ENCODE assay signal across 8 mouse cellular contexts in the genomic region with DNA sequence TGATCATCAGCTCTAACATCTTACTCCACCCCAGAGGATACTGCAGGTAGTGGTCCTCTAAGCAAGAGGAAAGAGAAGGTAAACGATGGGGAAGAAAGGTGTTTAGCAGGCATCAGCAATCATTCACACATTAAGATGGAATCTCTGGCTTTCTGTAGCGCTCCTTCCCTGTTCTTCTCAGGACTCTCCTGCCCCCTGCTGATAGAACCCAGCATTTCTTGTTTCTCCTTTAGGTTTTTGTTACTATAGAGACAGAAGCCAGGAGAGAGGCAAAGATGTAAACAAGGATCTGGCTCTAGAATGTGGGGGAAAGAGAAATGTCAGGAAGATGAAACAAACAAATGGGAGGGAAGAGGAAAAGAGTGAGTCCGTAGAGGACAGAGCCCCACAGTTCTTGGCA. TPM values are rescaled to one million over a fixed set of nuclear protein-coding genes. Genes with fewer than 3 reads are reported as not detected.
DNase-seq lines count a peak whose midpoint lies in the region; ATAC-seq lines count a peak whose summit lies in the region.

No protein-coding gene starts in this region.

- H3K9me3 ChIP-seq in forebrain, embryonic 10.5 days, result no peaks in the 10 kb centered on the region
- no peaks in the 10 kb centered on the region for H3K9me3 ChIP-seq in forebrain, embryonic 15.5 days
- no peaks in the 10 kb centered on the region for H3K9me3 ChIP-seq in intestine, embryonic 16.5 days (ENCODE audit: control insufficient read depth, low read length)

- no peaks in the 10 kb centered on the region for H3K36me3 ChIP-seq in forebrain, embryonic 10.5 days (replicated peaks)
- H3K36me3 ChIP-seq in forebrain, embryonic 15.5 days, result no peaks in the 10 kb centered on the region
- H3K36me3 ChIP-seq in intestine, embryonic 16.5 days (ENCODE audit: control insufficient read depth, insufficient read depth, low read length), result no peaks in the 10 kb centered on the region

- no peak overlapping the region for H3K4me2 ChIP-seq in forebrain, embryonic 15.5 days (replicated peaks)
- H3K4me2 ChIP-seq in intestine, embryonic 16.5 days (ENCODE audit: low read depth, low read length), result no peak overlapping the region

- H3K27me3 ChIP-seq in forebrain, embryonic 10.5 days (ENCODE audit: poor library complexity, severe bottlenecking), result no peaks in the 10 kb centered on the region; the same call in 1 of the 2 replicates
- H3K27me3 ChIP-seq in forebrain, embryonic 15.5 days, result no peaks in the 10 kb centered on the region
- H3K27me3 ChIP-seq in intestine, embryonic 16.5 days (replicated peaks; ENCODE audit: control insufficient read depth, insufficient read depth, low read length), result no peaks in the 10 kb centered on the region

- WGBS in forebrain, embryonic 10.5 days, result 21% methylated on average over 3 of the region's 3 CpGs
- 14% methylated on average over 3 of the region's 3 CpGs for WGBS in forebrain, embryonic 15.5 days
- 12% methylated on average over 3 of the region's 3 CpGs for WGBS in intestine, embryonic 16.5 days

- H3K4me3 ChIP-seq in forebrain, embryonic 10.5 days, result no peak overlapping the region
- no peak overlapping the region for H3K4me3 ChIP-seq in forebrain, embryonic 15.5 days
- no peak overlapping the region for H3K4me3 ChIP-seq in intestine, embryonic 16.5 days (ENCODE audit: low read length)

- no peaks in the 10 kb centered on the region; the same call in 1 of the 2 replicates for H3K4me1 ChIP-seq in forebrain, embryonic 10.5 days
- peaks cover 2% of the 10 kb centered on the region; the same call in 1 of the 2 replicates for H3K4me1 ChIP-seq in forebrain, embryonic 15.5 days
- H3K4me1 ChIP-seq in intestine, embryonic 16.5 days (ENCODE audit: control insufficient read depth, insufficient read depth, low read length), result no peaks in the 10 kb centered on the region

- no peak overlapping the region for H3K9ac ChIP-seq in forebrain, embryonic 15.5 days (replicated peaks)
- no peak overlapping the region for H3K9ac ChIP-seq in intestine, embryonic 16.5 days (ENCODE audit: low read depth, low read length)

- no peak; the same call in 1 of the 2 replicates for ATAC-seq in forebrain, embryonic 15.5 days (replicated peaks)
- ATAC-seq in intestine, embryonic 16.5 days, result peak; percentile 65

- peak; percentile 41 for DNase-seq in forebrain, embryonic 10.5 days (ENCODE audit: extremely low spot score, low spot score)
- DNase-seq in ZHBTc4 (ENCODE audit: low read depth, low spot score), result peak; percentile 58
- DNase-seq in embryo, embryonic 9.5 days (ENCODE audit: extremely low spot score), result peak; percentile 75
- peak; percentile 43 to 92 for DNase-seq in left cerebral cortex, adult 9 months (ENCODE audit: low spot score in 2 of 2)
- peak; percentile 34 for DNase-seq in retina, postnatal 7 days (ENCODE audit: low read depth, low spot score)
- DNase-seq in thymus, postnatal 4 days, result no peak

- no peak overlapping the region for H3K27ac ChIP-seq in forebrain, embryonic 10.5 days
- H3K27ac ChIP-seq in forebrain, embryonic 15.5 days (replicated peaks), result no peak overlapping the region
- no peak overlapping the region for H3K27ac ChIP-seq in intestine, embryonic 16.5 days (ENCODE audit: low read length)

RNA-seq across cellular contexts. Expression of gene Tenm2, which starts 49.6 kb away (rescaled TPM):
- 1.4 and 1.8 TPM in 2 replicates for polyA plus RNA-seq in forebrain, embryonic 10.5 days (2016; fragmentation: Nextera tagmentation; extraction: Ambion mirVana)
- polyA plus RNA-seq in forebrain, embryonic 15.5 days (2015; fragmentation: Nextera tagmentation; extraction: Ambion mirVana), result 35.9 and 39.5 TPM in 2 replicates
- polyA plus RNA-seq in intestine, embryonic 16.5 days (2015; fragmentation: Nextera tagmentation; extraction: Ambion mirVana), result 0.39 and 0.70 TPM in 2 replicates

Comparison
In these comparisons a context has a peak if more than half of its experiments do, and no peak if none do; other contexts are left out.
1. RNA of gene Tenm2, which starts 49.6 kb away (polyA plus RNA-seq): 35.9 to 39.5 TPM in forebrain, embryonic 15.5 days; 1.4 to 1.8 TPM in forebrain, embryonic 10.5 days and 0.39 to 0.70 TPM in intestine, embryonic 16.5 days; every median in the first group is over 10 times any median in the second.